Mouse (Mus musculus): Measurements from ENCODE around the gene Foxk1. TPM values are rescaled to one million over a fixed set of nuclear protein-coding genes. Genes with fewer than 3 reads are reported as not detected.

The Foxk1 gene
- total RNA-seq, 2 experiments from 2014 or later: 38.7 to 40.5 TPM

DNA sequence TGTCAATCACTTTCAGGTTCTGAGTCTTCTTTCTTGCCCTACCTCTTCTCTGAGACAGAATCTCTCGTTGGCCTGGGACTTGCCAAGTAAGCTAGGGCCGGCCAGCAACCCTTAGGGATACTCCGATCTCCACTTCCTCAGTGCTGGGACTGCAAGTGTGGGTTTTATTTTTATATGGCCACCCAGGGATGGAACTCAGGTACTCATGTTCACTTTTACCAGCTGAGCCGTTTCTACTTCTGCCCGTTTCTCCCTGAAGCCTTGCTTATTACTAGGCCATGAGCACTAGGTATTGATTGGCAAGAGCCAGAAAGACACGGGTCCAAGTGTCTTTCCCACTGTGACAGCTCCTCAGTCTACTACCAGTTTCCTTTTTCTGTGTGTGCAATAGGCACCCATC, 61.7 kb downstream of the Foxk1 start:
- intact Hi-C loops (cut with DNase I): no loop called here

DNA sequence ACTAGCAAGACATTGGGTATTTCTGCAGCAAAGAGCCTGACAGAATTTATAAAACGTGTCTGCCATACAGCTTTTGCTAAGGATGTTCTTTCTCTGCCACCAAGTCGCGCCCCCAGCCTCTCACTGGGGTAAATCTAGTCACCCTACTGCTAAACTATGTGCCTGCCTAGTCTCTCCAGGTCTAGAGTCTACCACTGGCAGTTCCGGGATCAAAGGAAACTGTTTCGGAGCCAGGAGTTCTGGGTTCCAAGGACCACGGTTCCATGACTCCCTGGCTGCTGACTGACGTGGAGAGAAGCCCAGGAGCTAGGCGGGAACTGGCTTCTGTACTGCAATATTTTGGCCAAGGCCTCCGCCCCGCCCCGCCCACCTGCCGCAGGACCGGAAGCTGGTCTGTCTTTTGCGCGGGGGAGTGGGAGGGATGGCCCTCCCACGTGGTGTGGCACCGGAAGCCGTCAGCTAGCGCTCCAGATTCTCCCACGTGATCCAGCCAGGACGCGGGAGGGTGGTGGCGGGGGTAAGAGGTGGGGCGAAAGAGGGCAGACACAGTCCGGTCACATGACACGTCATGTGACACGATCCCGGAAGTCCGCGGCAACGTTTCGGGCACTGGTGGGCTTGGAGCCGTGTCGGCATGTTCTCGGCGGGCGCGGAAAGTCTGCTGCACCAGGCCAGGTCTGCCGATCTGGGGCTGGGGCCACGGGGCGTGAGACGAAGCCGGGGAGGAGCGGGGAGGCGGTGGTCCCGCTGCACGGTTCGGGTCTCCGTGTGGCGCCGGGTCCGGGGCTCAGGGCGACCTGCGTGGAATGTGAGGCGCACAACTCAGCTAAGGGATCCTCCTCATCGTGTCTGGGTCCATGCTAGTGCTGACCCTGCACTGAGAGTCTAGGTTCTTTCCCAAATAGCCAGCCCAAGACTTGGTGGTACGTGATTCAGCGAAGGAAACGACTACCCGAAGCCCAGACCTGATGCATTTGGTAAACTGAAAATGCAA, 62.5 kb downstream of the Foxk1 start, which contains the start of gene Ap5z1:
Ap5z1 (plus strand) TSS at position 484 of the 994 bp plus-strand sequence.
- DNase-seq (ENCODE audit: low spot score in 2 of 2): peak; percentile 89 to 94
- intact Hi-C loops (cut with DNase I): no loop called here

More for the DNA sequence above, 61.7 kb downstream of the Foxk1 start:
- no peak for DNase-seq (ENCODE audit: low spot score in 2 of 2)

DNA sequence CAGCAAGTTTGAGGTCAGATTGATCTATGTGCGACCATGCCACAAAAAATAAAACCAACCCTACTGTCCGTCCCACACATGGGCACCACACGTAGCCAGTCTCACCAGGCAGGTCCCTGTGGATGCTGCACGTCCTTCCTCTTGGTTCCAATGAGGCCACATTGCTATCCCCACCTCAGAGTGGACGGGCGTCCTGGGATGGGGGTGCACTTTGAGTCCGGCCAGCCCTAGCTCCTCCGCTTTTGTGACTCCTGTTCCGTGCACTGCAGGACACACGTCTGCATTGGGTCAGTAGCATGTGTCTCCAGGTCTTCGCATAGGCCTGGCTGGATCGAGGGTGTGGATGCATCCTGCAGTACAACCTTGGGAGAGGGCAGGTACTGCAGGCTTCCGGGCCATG, 67.1 kb downstream of the Foxk1 start:
- DNase-seq (ENCODE audit: low spot score in 2 of 2): no peak
- intact Hi-C loops (cut with DNase I): no loop called here

GRCm38 (mm10) chr5:142469796-142470195, 68.5 kb downstream of the Foxk1 start:
- intact Hi-C loops (cut with DNase I): no loop called here

DNA sequence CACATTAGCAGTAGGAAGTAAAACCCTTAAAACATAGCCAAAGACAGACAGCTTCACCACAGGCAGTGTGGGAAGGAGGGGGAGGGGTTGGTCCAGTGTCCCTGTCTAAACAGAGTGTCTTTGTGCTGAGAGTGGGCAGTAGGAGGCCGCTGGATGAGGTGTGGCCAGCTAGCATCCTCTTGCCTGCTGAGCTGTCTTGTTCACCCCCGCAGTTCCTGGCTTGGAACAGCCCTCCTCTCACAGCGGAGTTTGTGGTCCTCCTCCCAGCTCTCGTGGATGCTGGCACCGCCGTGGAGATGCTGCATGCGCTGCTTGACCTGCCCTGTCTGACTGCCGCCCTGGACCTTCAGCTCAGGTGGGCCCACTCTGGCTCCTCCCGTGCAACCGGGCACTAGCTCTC, 72.4 kb downstream of the Foxk1 start:
- intact Hi-C loops (cut with DNase I): no loop called here
- peak; percentile 65 to 91 for DNase-seq (ENCODE audit: low spot score in 2 of 2)

More at GRCm38 (mm10) chr5:142469796-142470195, 68.5 kb downstream of the Foxk1 start:
- DNase-seq (ENCODE audit: low spot score in 2 of 2): no peak

GRCm38 (mm10) chr5:142475669-142476068, 74.4 kb downstream of the Foxk1 start:
- no peak for DNase-seq (ENCODE audit: low spot score in 2 of 2)
- intact Hi-C loops (cut with DNase I): loop anchor here (5.0 kb wide), 1 partner anchor 152 kb away; the partner anchor contains the start of gene Wipi2

DNA sequence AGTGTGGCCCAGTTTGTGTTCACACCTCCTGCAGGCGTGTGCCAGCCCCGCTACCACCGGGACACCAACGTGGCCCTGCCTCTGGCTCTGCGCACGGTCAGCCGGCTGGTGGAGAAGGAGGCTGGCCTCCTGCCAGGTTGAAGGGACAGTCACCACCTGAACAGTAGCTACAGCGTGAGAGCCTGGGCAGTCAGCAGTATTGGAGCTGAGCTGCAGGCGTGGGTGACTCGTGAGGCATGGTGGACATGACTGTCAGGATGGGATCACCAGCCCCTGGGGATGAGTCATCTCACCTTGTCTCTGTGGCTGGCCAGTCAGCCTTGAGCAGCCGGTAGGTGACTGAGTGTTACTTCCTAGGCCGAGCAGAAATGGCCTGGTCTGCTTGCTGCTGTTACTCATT, 76.0 kb downstream of the Foxk1 start:
- peak in 1 of 2 experiments; percentile 30 for DNase-seq (ENCODE audit: low spot score in 2 of 2)

DNA sequence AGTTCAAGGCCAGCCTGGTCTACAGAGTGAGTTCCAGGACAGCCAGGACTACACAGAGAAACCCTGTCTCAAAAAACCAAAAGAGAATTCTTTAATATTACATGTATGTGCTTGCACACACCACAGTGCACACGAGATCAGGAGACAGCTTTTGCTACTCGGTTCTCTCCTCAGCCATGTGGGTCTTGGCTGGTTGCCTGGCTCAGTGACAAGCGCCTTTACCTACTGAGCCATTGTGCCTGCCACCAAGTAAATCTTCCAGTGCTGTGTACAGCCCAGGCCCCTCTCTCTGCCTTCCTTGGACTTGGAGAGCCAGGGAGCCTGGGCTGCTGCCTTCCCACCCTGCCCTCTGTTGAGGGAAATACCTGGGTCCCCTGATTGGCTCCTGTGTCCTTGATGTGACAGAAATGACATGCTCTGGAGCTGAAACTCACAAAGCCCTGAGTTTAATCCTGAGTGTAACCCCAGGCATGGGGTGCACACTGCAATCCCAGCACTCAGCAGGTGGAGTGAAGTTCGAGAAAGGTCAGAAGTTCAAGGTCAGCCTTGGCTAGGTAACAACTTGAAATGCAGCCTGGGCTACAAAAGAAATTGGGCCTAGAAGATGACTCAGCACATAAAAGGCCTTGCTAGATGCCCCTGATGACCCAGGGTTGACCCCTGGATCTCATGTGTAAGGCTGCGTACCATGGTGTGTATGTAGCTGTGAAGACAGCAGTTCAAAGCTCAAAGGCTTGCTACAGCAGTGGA, 76.7 kb downstream of the Foxk1 start:
- DNase-seq (ENCODE audit: low spot score in 2 of 2): no peak
- intact Hi-C loops (cut with DNase I): loop anchor here (2.0 to 5.0 kb wide), 2 partner anchors 73 to 149 kb away; partner anchors contain the start of genes Radil and Wipi2

More for the DNA sequence above, 76.0 kb downstream of the Foxk1 start:
- intact Hi-C loops (cut with DNase I): loop anchor here (5.0 kb wide), 1 partner anchor 150 kb away; the partner anchor contains the start of gene Wipi2

DNA sequence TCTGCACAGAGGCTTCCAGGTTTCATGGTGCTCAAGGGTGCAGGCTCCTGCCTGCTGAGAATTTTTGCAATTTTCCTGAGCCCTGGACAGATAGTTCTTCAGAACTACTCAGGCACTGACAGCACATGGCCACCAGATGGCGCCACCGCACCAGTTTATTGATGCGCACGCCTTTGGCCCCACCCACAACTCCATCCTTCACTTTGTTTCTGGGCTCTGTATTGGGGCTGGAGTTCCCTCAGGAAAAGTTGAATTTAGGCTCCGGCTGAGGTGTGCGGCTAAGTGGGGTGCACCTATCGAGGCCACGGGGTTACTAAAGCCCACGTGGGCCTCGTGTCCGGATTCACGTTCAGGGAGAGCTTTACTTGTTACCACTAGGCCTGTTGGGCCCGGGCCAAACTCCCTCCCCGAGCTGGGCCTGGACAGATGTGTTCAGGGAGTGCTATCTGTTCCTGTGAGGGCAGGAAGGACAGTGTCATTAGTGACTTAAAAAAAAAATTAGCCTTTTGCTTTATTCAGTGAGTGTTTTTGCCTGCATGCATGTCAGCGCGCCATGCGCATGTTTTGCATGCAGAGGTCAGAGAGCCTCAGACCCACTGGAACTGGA, 77.6 kb downstream of the Foxk1 start:
- intact Hi-C loops (cut with DNase I): loop anchor here (2.0 to 5.0 kb wide), 2 partner anchors 72 to 148 kb away; partner anchors contain the start of genes Radil and Wipi2
- peak; percentile 82 to 86 for DNase-seq (ENCODE audit: low spot score in 2 of 2)

GRCm38 (mm10) chr5:142482512-142482911, 81.2 kb downstream of the Foxk1 start:
- intact Hi-C loops (cut with DNase I): no loop called here
- DNase-seq (ENCODE audit: low spot score in 2 of 2): no peak

- intact Hi-C loops (cut with DNase I): no loop called here
- DNase-seq (ENCODE audit: low spot score in 2 of 2): no peak
Observed at GRCm38 (mm10) chr5:142483581-142483980, 82.3 kb downstream of the Foxk1 start.

GRCm38 (mm10) chr5:142486654-142487053, 85.4 kb downstream of the Foxk1 start:
- intact Hi-C loops (cut with DNase I): no loop called here
- DNase-seq (ENCODE audit: low spot score in 2 of 2): no peak

GRCm38 (mm10) chr5:142489955-142490707, 88.8 kb downstream of the Foxk1 start:
- DNase-seq (ENCODE audit: low spot score in 2 of 2): no peak
- intact Hi-C loops (cut with DNase I): no loop called here

DNA sequence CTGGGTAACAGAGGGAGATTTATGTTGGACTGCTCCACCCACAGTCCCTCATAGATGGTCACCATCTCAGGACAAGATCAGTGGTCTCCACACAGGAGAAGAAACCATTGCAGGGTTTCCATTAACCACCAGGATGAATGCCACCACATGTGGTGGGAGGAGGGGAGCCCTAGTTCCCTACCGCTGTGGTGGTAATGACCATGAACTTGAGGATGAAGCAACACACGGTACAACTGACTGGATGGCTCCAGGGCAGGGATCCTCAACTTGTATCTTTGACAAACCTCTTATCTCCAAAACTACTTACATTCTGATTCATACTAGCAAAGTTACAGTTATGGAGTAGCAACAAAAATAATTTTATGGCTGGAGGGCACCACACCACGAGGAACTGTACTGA, 92.0 kb downstream of the Foxk1 start:
- intact Hi-C loops (cut with DNase I): no loop called here
- no peak for DNase-seq (ENCODE audit: low spot score in 2 of 2)

GRCm38 (mm10) chr5:142495321-142496096, 94.2 kb downstream of the Foxk1 start:
- intact Hi-C loops (cut with DNase I): no loop called here
- no peak for DNase-seq (ENCODE audit: low spot score in 2 of 2)

GRCm38 (mm10) chr5:142498964-142499363, 97.7 kb downstream of the Foxk1 start:
- intact Hi-C loops (cut with DNase I): no loop called here
- peak; percentile 28 to 34 for DNase-seq (ENCODE audit: low spot score in 2 of 2)

GRCm38 (mm10) chr5:142500918-142501317, 99.6 kb downstream of the Foxk1 start:
- no peak for DNase-seq (ENCODE audit: low spot score in 2 of 2)
- intact Hi-C loops (cut with DNase I): loop anchor here (5.0 kb wide), 2 partner anchors 121 to 216 kb away; no protein-coding TSS in a partner anchor

- DNase-seq (ENCODE audit: low spot score in 2 of 2): peak; percentile 86 to 93
- intact Hi-C loops (cut with DNase I): loop anchor here (1.0 to 5.0 kb wide), 3 partner anchors 49 to 215 kb away; partner anchors contain the start of gene Radil
Observed at GRCm38 (mm10) chr5:142502414-142502813, 101.1 kb downstream of the Foxk1 start.

All from left cerebral cortex, postnatal 25 days (tissue).